Mouse (Mus musculus): ENCODE data around the gene Fuca1. TPM values are rescaled to one million over a fixed set of nuclear protein-coding genes. Genes with fewer than 3 reads are reported as not detected.

Gene Fuca1
- total and polyA plus RNA-seq, 3 experiments: 32.6 to 77.6 (median 66.5) TPM

GRCm38 (mm10) chr4:135875991-135876582 is 44.4 kb upstream of the Fuca1 start:
- TF ChIP-seq POLR2A (IDR thresholded peaks at IDR 0.05; ENCODE audit: low read depth, low read length) (0 out of 2 replicates have a peak, but pooled peaks have one; percentile 26), CHD2 (IDR thresholded peaks at IDR 0.05; ENCODE audit: low read length) (no peak)
- peak; percentile 68 for DNase-seq (ENCODE audit: extremely low read depth)
- Histone ChIP-seq H3K4me2 (ENCODE audit: insufficient read depth, low read depth, poor library complexity, severe bottlenecking) (peak overlapping the region; percentile 83), H3K9ac (ENCODE audit: insufficient read depth, low read depth) (peak overlapping the region; percentile 27; the same call in 1 of the 2 replicates), H3K4me3 (replicated peaks in 1 of 3; ENCODE audit: low read depth in 2 of 3, low read length in 2 of 3, poor library complexity in 1 of 3) (peak overlapping the region in 2 of 3 experiments; percentile 19 to 35), H3K27ac (ENCODE audit: insufficient read depth, low read depth) (peak overlapping the region; percentile 84), H3K27me3 (replicated peaks) (no peaks in the 10 kb centered on the region), H3K4me1 (ENCODE audit: control insufficient read depth in 1 of 2, insufficient read depth in 2 of 2) (peaks cover 10 to 52% of the 10 kb centered on the region in 2 experiments), H3K36me3 (replicated peaks in 1 of 2; ENCODE audit: control insufficient read depth in 1 of 2, insufficient read depth in 1 of 2, low read length in 1 of 2) (peaks cover 7 to 14% of the 10 kb centered on the region in 2 experiments), H3K79me2 (replicated peaks; ENCODE audit: control insufficient read depth, extremely low read depth, insufficient read depth, poor library complexity, severe bottlenecking) (peaks cover 15% of the 10 kb centered on the region), H3K9me3 (replicated peaks; ENCODE audit: low read length) (no peaks in the 10 kb centered on the region)
- dilution Hi-C loops (cut with MboI; ENCODE audit: extremely low pct_ligation_motif_present, extremely low pct_unique_long_range_greater_than_20kb, low sequenced_read_pairs): no loop called here
- in situ Hi-C loops (cut with MboI; ENCODE audit: low pct_ligation_motif_present, low pct_unique_long_range_greater_than_20kb, low sequenced_read_pairs): no loop called here

- H3K79me2 ChIP-seq (replicated peaks; ENCODE audit: control insufficient read depth, extremely low read depth, insufficient read depth, poor library complexity, severe bottlenecking): peaks cover 15% of the 10 kb centered on the region
- peak overlapping the region; percentile 27; the same call in 1 of the 2 replicates for H3K9ac ChIP-seq (ENCODE audit: insufficient read depth, low read depth)
- in situ Hi-C loops (cut with MboI; ENCODE audit: low pct_ligation_motif_present, low pct_unique_long_range_greater_than_20kb, low sequenced_read_pairs) (no loop called here), dilution Hi-C loops (cut with MboI; ENCODE audit: extremely low pct_ligation_motif_present, extremely low pct_unique_long_range_greater_than_20kb, low sequenced_read_pairs) (no loop called here)
- H3K4me1 ChIP-seq (ENCODE audit: control insufficient read depth in 1 of 2, insufficient read depth in 2 of 2): peaks cover 10 to 49% of the 10 kb centered on the region in 2 experiments
- no peaks in the 10 kb centered on the region for H3K9me3 ChIP-seq (replicated peaks; ENCODE audit: low read length)
- peak; percentile 95 for DNase-seq (ENCODE audit: extremely low read depth)
- peaks cover 7 to 11% of the 10 kb centered on the region in 2 experiments for H3K36me3 ChIP-seq (replicated peaks in 1 of 2; ENCODE audit: control insufficient read depth in 1 of 2, insufficient read depth in 1 of 2, low read length in 1 of 2)
- peak overlapping the region in 1 of 3 experiments; percentile 17 for H3K4me3 ChIP-seq (replicated peaks in 1 of 3; ENCODE audit: low read depth in 2 of 3, low read length in 2 of 3, poor library complexity in 1 of 3)
- H3K27me3 ChIP-seq (replicated peaks): no peaks in the 10 kb centered on the region
- H3K27ac ChIP-seq (ENCODE audit: insufficient read depth, low read depth): peak overlapping the region; percentile 84
- peak overlapping the region; percentile 83 for H3K4me2 ChIP-seq (ENCODE audit: insufficient read depth, low read depth, poor library complexity, severe bottlenecking)
- TF ChIP-seq RAD21 (IDR thresholded peaks at IDR 0.05; ENCODE audit: low read depth, low read length) (no peak), ETS1 (conservative IDR thresholded peaks at IDR 0.05; ENCODE audit: low read depth, low read length) (peak; percentile 100), BHLHE40 (IDR thresholded peaks at IDR 0.05; ENCODE audit: low read depth, low read length) (peak; percentile 100), MAZ (IDR thresholded peaks at IDR 0.05; ENCODE audit: low read depth, low read length) (peak; percentile 74; the same call in 1 of the 2 replicates), KAT2A (IDR thresholded peaks at IDR 0.05; ENCODE audit: insufficient replicate concordance, low read length) (0 out of 2 replicates have a peak, but pooled peaks have one; percentile 71), IRF4 (IDR thresholded peaks at IDR 0.05; ENCODE audit: low read depth, low read length) (peak; percentile 92), MXI1 (IDR thresholded peaks at IDR 0.05; ENCODE audit: low read depth, low read length) (peak; percentile 94), MEF2A (IDR thresholded peaks at IDR 0.05; ENCODE audit: borderline replicate concordance, low read depth, low read length) (peak; percentile 91), USF1 (IDR thresholded peaks at IDR 0.05; ENCODE audit: low read depth, low read length) (peak; percentile 71), CHD1 (IDR thresholded peaks at IDR 0.05; ENCODE audit: low read depth, low read length) (peak; percentile 71; the same call in 1 of the 2 replicates), MAX (IDR thresholded peaks at IDR 0.05; ENCODE audit: low read length) (peak; percentile 94), TCF12 (IDR thresholded peaks at IDR 0.05; ENCODE audit: low read depth, low read length) (peak; percentile 92), CHD2 (IDR thresholded peaks at IDR 0.05; ENCODE audit: low read length) (peak; percentile 76), MYC (IDR thresholded peaks at IDR 0.05; ENCODE audit: low read depth, low read length) (peak; percentile 96), NRF1 (IDR thresholded peaks at IDR 0.05; ENCODE audit: low read depth, low read length) (peak; percentile 28; the same call in 1 of the 2 replicates), POLR2AphosphoS2 (IDR thresholded peaks at IDR 0.05; ENCODE audit: low read depth, low read length) (no peak), EP300 (IDR thresholded peaks at IDR 0.05; ENCODE audit: low read length) (peak; percentile 84), USF2 (conservative IDR thresholded peaks at IDR 0.05; ENCODE audit: low read depth, low read length) (peak; percentile 58), SMC3 (IDR thresholded peaks at IDR 0.05; ENCODE audit: low read depth, low read length) (no peak), JUN (IDR thresholded peaks at IDR 0.05; ENCODE audit: insufficient read depth, low read depth, low read length) (0 out of 2 replicates have a peak, but pooled peaks have one; percentile 15), GABPA (IDR thresholded peaks at IDR 0.05; ENCODE audit: insufficient replicate concordance, low read depth, low read length) (no peak), ZC3H11A (IDR thresholded peaks at IDR 0.05; ENCODE audit: low read depth, low read length) (no peak), ZKSCAN1 (IDR thresholded peaks at IDR 0.05; ENCODE audit: borderline replicate concordance, low read depth, low read length) (no peak), ZNF384 (IDR thresholded peaks at IDR 0.05; ENCODE audit: low read depth, low read length) (0 out of 2 replicates have a peak, but pooled peaks have one; percentile 5), PAX5 (IDR thresholded peaks at IDR 0.05; ENCODE audit: low read length) (no peak), E2F4 (IDR thresholded peaks at IDR 0.05; ENCODE audit: insufficient replicate concordance, low read depth, low read length) (peak; percentile 44; the same call in 1 of the 2 replicates), POLR2A (IDR thresholded peaks at IDR 0.05; ENCODE audit: low read depth, low read length) (peak; percentile 53), NELFE (IDR thresholded peaks at IDR 0.05; ENCODE audit: low read depth, low read length) (no peak; the same call in 1 of the 2 replicates), TBP (conservative IDR thresholded peaks at IDR 0.05; ENCODE audit: low read depth, low read length) (0 out of 2 replicates have a peak, but pooled peaks have one; percentile 30), UBTF (IDR thresholded peaks at IDR 0.05; ENCODE audit: low read depth, low read length) (no peak)
These were observed 43.9 kb upstream of the Fuca1 start for GRCm38 (mm10) chr4:135876583-135877020.

Data from CH12.LX (cell line).